Mouse (Mus musculus) frontal cortex, postnatal 14 days (tissue): ENCODE data around the gene Gltpd2.

Experiments
- DNase-seq, 2 experiments: peaks; one replicate each; pipeline ENCODE4 v3.0.0; 2022; ENCODE audit warnings: low spot score in 2 of 2

Gltpd2 gene

GRCm38 (mm10) chr11:70563470-70564275 is 44.7 kb downstream of the Gltpd2 start:
- DNase-seq: no peak

DNA sequence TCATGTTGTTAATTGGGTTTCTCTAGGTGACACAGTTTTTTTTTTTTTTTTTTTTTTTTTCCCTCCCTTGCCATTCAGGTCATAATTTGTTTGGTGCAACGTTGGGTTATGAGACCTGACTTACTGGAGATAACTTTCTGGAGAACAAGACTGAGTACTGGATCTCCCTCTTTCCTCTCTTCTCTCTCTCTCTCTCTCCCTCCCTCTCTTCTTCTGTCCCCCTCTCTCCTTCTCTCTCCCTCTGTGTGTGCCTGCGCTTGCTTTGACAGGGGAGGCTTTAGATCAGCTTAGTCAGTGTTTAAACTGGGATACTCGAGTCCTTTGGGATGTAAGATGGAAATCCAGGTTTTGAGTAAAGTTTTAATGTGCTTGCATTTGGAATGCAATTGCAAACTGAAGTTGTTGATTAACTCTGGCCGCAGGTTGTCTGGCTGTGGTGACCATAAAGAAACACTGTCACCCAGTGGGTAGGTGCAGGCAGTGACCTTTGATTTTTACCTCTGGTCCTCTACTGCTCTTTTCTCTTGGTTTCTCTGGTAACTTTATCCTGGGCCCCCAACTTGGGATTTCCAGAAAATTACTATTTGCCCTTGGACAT is 45.4 kb downstream of the Gltpd2 start:
- DNase-seq: no peak

DNA sequence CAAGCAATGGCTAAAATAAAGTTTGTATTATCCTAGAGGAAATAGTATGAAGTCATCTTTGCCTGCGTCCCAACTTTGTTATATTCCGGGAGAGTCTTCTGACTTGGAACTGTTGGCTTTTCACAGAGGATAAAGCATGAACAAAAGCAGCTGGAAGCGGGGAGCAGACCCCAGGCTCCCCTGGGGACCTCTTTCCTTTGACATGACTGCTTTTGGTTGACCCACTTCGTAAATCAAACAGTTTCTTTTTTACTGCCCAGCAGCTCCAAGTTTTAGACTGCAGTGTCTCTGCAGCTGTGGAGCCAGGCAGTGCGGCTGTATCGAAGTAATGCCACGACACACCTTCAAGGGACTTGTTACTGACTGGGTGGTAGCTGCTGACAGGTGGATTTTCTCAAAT is 47.6 kb downstream of the Gltpd2 start:
- DNase-seq: no peak
